12 mouse cellular contexts compared by ENCODE assay signal in the genomic region with DNA sequence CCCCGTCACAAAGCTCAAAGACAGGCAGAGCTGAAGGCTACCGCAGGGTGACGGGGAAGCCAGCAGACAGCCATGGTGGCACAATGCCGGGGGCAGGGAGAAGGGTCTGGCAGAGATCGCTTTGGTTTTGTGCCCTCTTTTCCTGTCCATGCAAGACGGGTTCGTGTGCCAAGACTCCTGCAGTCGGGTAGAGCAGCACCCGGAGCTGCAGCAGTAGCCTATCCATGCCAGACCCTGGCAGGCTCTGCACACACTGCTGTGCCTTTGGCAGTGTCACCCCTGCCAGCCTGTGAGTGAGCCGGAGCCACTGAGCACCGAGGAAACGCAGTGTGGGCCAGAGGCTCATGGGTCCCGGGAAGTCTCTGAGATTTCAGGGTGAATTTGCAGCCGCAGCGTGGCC.
A peak's percentile ranks its signal among the peaks of the same experiment; 100 is the strongest.
DNase-seq lines count a peak whose midpoint lies in the region; TF ChIP-seq lines count a peak whose summit lies in the region.
"Had no signal": no experiment of that assay in that cellular context is flagged by ENCODE, and none has a peak within 500 bp of the region (broad histone marks: within the 10 kb centered on the region; RNA-seq: fewer than 3 reads in every experiment).

No protein-coding gene starts in this region.

- DNase-seq in frontal cortex, postnatal 10 days (ENCODE audit: low spot score in 2 of 2) = peak; percentile 40 to 46
- DNase-seq in frontal cortex, postnatal 14 days (ENCODE audit: low spot score in 2 of 2) = no peak
- no peak for DNase-seq in ES-E14 (ENCODE audit: low read depth, low spot score)
- DNase-seq in cerebellum, postnatal 10 days = peak; percentile 94 to 99
- peak; percentile 56 to 78 for DNase-seq in layer of hippocampus, postnatal 14 days (ENCODE audit: low spot score in 2 of 2)
- DNase-seq in adrenal gland, postnatal 36 days = no peak
- no peak for DNase-seq in adrenal gland, postnatal 14 days
- DNase-seq in thymus, postnatal 36 days = no peak
- DNase-seq: heart, postnatal 14 days; kidney, postnatal 10 days had no signal

- H3K36me3 ChIP-seq in ES-E14 (ENCODE audit: control insufficient read depth, insufficient read depth, low read length, poor library complexity, severe bottlenecking) = no peaks in the 10 kb centered on the region
- H3K36me3 ChIP-seq: limb, embryonic 15.5 days had no signal

- H3K4me1 ChIP-seq in ES-E14 (ENCODE audit: control insufficient read depth in 2 of 2, insufficient read depth in 2 of 2, low read length in 2 of 2, poor library complexity in 1 of 2) = peaks cover 0 to 9% of the 10 kb centered on the region in 2 experiments; a peak in 2 of 4 replicates

- no peak overlapping the region for H3K27ac ChIP-seq in ES-E14 (ENCODE audit: insufficient read depth, low read depth, low read length, poor library complexity, severe bottlenecking)
- H3K27ac ChIP-seq: limb, embryonic 15.5 days; stomach, postnatal 0 days had no signal

- peak overlapping the region; percentile 33; the same call in 1 of the 2 replicates for H3K9ac ChIP-seq in ES-E14 (ENCODE audit: insufficient read depth, low read depth, low read length, poor library complexity, severe bottlenecking)
- H3K9ac ChIP-seq: limb, embryonic 15.5 days had no signal

- no peaks in the 10 kb centered on the region for H3K9me3 ChIP-seq in ES-E14 (ENCODE audit: control insufficient read depth, insufficient read depth, low read depth, low read length)
- H3K9me3 ChIP-seq: limb, embryonic 15.5 days had no signal

- peak overlapping the region in 1 of 2 experiments; percentile 56; a peak in 2 of 4 replicates for H3K4me3 ChIP-seq in ES-E14 (ENCODE audit: insufficient read depth in 1 of 2, low read depth in 1 of 2, low read length in 2 of 2, poor library complexity in 1 of 2, severe bottlenecking in 1 of 2)

- in situ Hi-C loops in ES-E14 (cut with MboI; ENCODE audit: low sequenced_read_pairs in 2 of 2, unreplicated experiment in 2 of 2) = no loop called here

TF ChIP-seq in ES-E14, 5 proteins besides CTCF, POLR2A, EP300 and RAD21:
- no peak for TF ChIP-seq ZNF384 (IDR thresholded peaks at IDR 0.05; ENCODE audit: low read depth, low read length)
- TF ChIP-seq CHD2 (IDR thresholded peaks at IDR 0.05; ENCODE audit: low read depth, low read length) = no peak
- no peak for TF ChIP-seq HCFC1 (IDR thresholded peaks at IDR 0.05; ENCODE audit: borderline replicate concordance, insufficient read depth, low read length)
- TF ChIP-seq ZC3H11A (IDR thresholded peaks at IDR 0.05; ENCODE audit: borderline replicate concordance, low read depth, low read length) = no peak
- TF ChIP-seq MAFK (IDR thresholded peaks at IDR 0.05; ENCODE audit: insufficient read depth, low read depth, low read length) = no peak

Comparison
In these comparisons a context has a peak if more than half of its experiments do, and no peak if none do; other contexts are left out.
1. DNase-seq: peak in frontal cortex, postnatal 10 days (2 of 2), cerebellum, postnatal 10 days (2 of 2) and layer of hippocampus, postnatal 14 days (2 of 2); none in frontal cortex, postnatal 14 days (0 of 2), ES-E14 (single experiment), adrenal gland, postnatal 36 days (0 of 2), adrenal gland, postnatal 14 days (single experiment) and thymus, postnatal 36 days (0 of 2).